Mouse (Mus musculus) forebrain, embryonic 16.5 days (tissue): Measurements from ENCODE around the gene Tex22. TPM values are rescaled to one million over a fixed set of nuclear protein-coding genes. Genes with fewer than 3 reads are reported as not detected.

Experiments used
- ATAC-seq: fragments of 200-750 bp; cut with Nextera tagmentation; 2 replicates; pipeline ENCODE4 v1.8.0; 2017; ENCODE audit warnings: mild to moderate bottlenecking, moderate library complexity
- H3K27ac ChIP-seq: fragments of 300-500 bp; sonication (generic); 2 replicates; pipeline ENCODE4 v1.5.1; 2014; ENCODE audit warnings: low read length, control low read depth
- H3K27me3 ChIP-seq: fragments of 300-500 bp; sonication (generic); replicated peaks from 2 replicates; pipeline ENCODE4 v1.6.1; 2014; ENCODE audit warnings: low read length; ENCODE audit not compliant: control insufficient read depth, insufficient read depth
- H3K36me3 ChIP-seq: fragments of 300-500 bp; sonication (generic); 2 replicates; pipeline ENCODE4 v1.6.1; 2014; ENCODE audit not compliant: control insufficient read depth, insufficient read depth
- H3K4me1 ChIP-seq: fragments of 300-500 bp; sonication (generic); replicated peaks from 2 replicates; pipeline ENCODE4 v1.6.1; 2014; ENCODE audit warnings: low read length; ENCODE audit not compliant: control insufficient read depth, insufficient read depth
- H3K4me2 ChIP-seq: fragments of 300-500 bp; sonication (generic); 2 replicates; pipeline ENCODE4 v1.6.1; 2014; ENCODE audit warnings: mild to moderate bottlenecking, low read length, control low read depth
- H3K4me3 ChIP-seq: fragments of 300-500 bp; sonication (generic); replicated peaks from 2 replicates; pipeline ENCODE4 v1.5.1; 2014; ENCODE audit warnings: mild to moderate bottlenecking, low read length, control low read depth
- H3K9ac ChIP-seq: fragments of 300-500 bp; sonication (generic); replicated peaks from 2 replicates; pipeline ENCODE4 v1.6.1; 2014; ENCODE audit warnings: low read depth, low read length, control low read depth
- H3K9me3 ChIP-seq: fragments of 300-500 bp; sonication (generic); 2 replicates; pipeline ENCODE4 v1.6.1; 2016; ENCODE audit warnings: low read length; ENCODE audit not compliant: control insufficient read depth
- WGBS: fragments of 180-500 bp; shearing (Covaris S2); extraction: QIAGEN DNeasy Blood & Tissue Kit; methylation state at CpG from one replicate; pipeline ENCODE4 v1.1.7; 2014; 5-methylcytosine and 5-hydroxymethylcytosine counted together
- microRNA-seq: library from miRNA; unstranded; fragments of <30 nt; microRNA quantifications from one replicate; pipeline ENCODE4, GENCODE M21; 2017
- polyA plus RNA-seq: library from polyadenylated mRNA; unstranded; fragments of >200 nt; fragmentation: Nextera tagmentation; extraction: Ambion mirVana; gene quantifications from 2 replicates; pipeline ENCODE4 v1.2.1, GENCODE M21; 2015

Gene Tex22
- polyA plus RNA-seq, 1 experiment from 2014 or later: not detected

DNA sequence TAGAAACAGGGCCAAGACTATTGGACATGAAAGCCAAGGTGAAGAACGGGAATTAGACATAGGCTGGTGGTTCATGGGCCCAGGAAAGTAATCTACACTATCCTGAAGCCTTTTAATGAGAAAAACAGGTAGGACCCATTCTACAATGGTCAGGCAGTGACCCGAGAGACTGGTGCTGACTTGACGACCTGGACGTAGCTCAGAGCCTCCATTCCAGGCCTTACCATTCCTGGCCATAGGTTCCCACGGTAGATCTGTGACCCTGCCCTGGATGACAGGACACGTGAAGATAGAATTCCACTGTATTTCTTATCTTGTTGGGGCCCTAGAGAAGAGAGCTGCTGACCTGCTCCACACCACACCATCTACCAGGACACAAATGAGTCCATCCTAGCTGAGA is 64.0 kb downstream of the Tex22 start:
- no peaks in the 10 kb centered on the region for H3K27me3 ChIP-seq
- H3K4me2 ChIP-seq: no peak overlapping the region
- no peaks in the 10 kb centered on the region for H3K9me3 ChIP-seq
- H3K27ac ChIP-seq: no peak overlapping the region
- no peak overlapping the region; the same call in 1 of the 2 replicates for H3K9ac ChIP-seq
- no peak overlapping the region for H3K4me3 ChIP-seq
- ATAC-seq: no peak
- WGBS: 74% methylated on average over 6 of the region's 6 CpGs
- peaks cover 40% of the 10 kb centered on the region for H3K4me1 ChIP-seq
- peaks cover 31% of the 10 kb centered on the region for H3K36me3 ChIP-seq

Small RNAs within 50 kb of the gene (microRNA-seq; reads per million reads assigned to microRNA genes)
- gene Gm44471: not detected

Other genes starting within 250 kb of the Tex22 start
- gene Cdca4, start 245.1 kb upstream of the Tex22 start, polyA plus RNA-seq: 71.0 and 80.9 TPM in 2 replicates
- not detected in 2 replicates for gene Gpr132, start 206.3 kb upstream of the Tex22 start, polyA plus RNA-seq
- gene Jag2, start 144.7 kb upstream of the Tex22 start, polyA plus RNA-seq: 7.9 and 10.7 TPM in 2 replicates
- 53.4 and 57.0 TPM in 2 replicates for gene Nudt14, start 132.4 kb upstream of the Tex22 start, polyA plus RNA-seq
- 41.4 and 49.7 TPM in 2 replicates for gene Btbd6, start 98.0 kb upstream of the Tex22 start, polyA plus RNA-seq
- gene Brf1, start 73.8 kb upstream of the Tex22 start, polyA plus RNA-seq: 60.8 and 64.6 TPM in 2 replicates
- 21.7 and 23.2 TPM in 2 replicates for gene Pacs2, start 60.0 kb upstream of the Tex22 start, polyA plus RNA-seq
- gene Mta1, start 23.8 kb downstream of the Tex22 start, polyA plus RNA-seq: 15.6 and 17.2 TPM in 2 replicates
- 426 and 444 TPM in 2 replicates for gene Crip2, start 65.7 kb downstream of the Tex22 start, polyA plus RNA-seq
- gene Crip1, start 71.8 kb downstream of the Tex22 start, polyA plus RNA-seq: 30.6 and 35.2 TPM in 2 replicates
- 20.2 and 21.5 TPM in 2 replicates for gene Tedc1, start 81.9 kb downstream of the Tex22 start, polyA plus RNA-seq
- 38.8 and 46.9 TPM in 2 replicates for gene Tmem121, start 111.4 kb downstream of the Tex22 start, polyA plus RNA-seq